Mouse (Mus musculus) right cerebral cortex, postnatal 25 days (tissue): Measurements from ENCODE around the gene Eif4e2.
A peak's percentile ranks its signal among the peaks of the same experiment; 100 is the strongest.

Experiments
- DNase-seq: peaks from one replicate; pipeline ENCODE4 v3.0.0; 2022

Gene Eif4e2

DNA sequence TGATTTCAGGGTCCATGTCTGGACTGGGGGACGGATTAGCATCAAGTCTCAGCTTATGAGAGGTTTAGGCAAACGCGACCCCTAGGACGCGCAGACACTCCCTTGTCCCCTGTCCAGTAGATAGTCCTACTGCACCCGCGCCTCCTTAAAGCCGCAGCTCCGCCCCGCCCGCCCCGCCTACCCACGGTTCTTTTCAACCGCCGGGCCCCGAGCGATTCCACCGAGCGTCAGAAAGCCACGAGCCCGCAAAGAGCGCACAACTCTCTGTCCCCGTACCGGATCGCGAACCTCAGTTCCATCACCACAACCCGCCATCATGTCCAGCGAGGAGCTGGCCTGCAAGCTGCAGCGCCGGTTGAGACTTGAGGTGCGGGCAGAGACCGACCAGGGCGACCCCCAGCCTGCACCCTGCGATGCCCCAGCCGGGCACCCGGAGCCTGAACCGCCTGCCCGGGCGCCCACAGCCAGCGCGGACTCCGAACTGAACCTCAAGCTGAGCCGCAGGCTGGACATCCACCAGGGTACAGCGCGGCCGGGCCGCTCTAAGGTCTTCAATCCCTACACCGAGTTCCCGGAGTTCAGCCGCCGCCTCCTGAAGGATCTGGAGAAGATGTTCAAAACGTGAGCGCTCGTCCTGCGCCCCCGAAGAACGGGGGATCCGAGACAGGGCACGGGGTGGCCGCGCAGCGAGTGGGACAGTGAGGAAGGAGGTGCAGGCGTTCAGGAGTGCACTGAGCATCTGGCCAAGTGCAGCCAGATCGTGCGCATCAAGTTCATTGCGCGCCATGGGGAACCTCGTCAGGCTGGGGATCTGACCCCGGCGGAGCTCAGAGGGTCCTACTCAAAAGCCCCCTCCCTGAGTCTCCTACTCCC lies 50.7 kb downstream of the Eif4e2 start, which contains the start of gene Efhd1:
Gene Efhd1, plus strand, starts transcription at position 230 of the 873 bp plus-strand sequence.
- peak; percentile 15 for DNase-seq

DNA sequence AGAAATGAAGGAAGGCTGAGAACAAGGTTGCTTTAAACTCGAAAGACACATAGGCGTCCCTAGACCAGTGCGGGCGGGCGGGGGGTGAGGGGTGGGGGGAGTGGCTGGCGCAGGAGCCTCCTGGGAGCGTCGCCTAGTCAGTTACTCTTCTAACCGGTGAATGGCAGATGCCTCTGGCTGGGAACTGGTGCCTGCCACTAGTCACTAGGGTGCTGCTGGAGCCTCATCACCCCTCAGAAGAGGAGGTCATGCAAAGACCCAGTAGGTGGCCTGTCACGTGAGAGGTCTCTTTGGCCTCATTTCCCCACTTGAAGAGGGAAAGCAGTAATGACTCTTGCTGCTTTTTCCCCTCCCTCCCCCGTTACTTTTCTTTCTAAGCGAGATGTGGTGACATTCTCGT lies 51.5 kb downstream of the Eif4e2 start:
- DNase-seq: no peak

DNA sequence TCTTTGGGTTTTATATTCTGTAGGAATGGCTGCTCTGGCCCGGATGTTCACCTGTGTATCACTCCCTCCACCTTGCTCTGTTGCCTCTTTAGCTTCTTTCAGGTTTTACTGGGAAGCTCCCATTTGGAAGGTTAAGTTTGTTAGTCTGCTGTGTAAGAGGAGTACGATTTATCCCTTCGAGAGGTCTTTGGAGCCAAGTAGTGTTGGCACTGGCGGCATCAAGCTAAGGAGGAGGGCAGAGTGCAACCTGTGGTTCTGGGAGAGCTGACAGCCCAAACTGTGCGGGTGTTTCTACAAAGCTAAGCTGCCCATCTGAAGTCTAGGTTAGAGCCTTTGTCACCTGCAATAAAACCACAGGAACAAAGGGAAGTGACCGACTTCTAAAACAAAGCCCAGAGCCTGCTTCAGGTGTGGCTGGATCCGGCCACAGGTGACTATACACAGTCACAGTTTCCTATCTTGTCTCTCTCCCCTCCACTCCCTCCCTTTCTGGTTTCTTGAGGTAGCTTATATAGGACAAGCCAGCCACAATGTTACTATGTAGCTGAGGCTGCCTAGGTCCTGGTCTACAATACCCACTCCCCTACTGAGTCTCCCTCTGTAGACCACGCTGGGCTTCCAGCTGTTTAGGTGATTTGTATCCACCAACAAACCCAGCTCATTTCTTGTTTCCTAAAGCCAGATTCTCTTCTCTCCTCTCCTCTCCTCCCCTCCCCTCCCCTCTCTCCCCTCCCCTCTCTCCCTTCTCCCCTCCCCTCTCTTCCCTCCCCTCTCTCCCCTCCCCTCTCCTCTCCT lies 52.8 kb downstream of the Eif4e2 start:
- no peak for DNase-seq

GRCm38 (mm10) chr1:87270204-87270603 lies 56.5 kb downstream of the Eif4e2 start:
- DNase-seq: no peak

- DNase-seq: no peak
Measured at GRCm38 (mm10) chr1:87270641-87271467, 57.1 kb downstream of the Eif4e2 start.

DNA sequence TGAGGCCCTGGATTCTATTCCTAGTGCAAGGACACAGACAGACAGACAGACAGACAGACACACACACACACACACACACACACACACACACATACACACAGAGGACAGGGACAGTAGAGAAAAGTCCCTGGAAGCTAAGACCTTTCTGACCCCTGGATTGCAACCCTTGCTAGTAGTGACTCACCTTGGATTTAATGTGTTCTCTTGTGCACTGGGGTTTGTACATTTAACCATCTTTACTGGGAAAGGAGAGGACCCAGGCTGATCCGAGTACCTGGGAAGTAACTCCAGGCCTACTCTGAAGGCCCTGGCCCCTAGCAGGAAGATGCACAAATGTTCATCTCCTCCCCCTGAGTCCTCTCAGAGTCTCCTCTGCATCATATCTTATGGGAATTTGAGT lies 57.9 kb downstream of the Eif4e2 start:
- DNase-seq: no peak

DNA sequence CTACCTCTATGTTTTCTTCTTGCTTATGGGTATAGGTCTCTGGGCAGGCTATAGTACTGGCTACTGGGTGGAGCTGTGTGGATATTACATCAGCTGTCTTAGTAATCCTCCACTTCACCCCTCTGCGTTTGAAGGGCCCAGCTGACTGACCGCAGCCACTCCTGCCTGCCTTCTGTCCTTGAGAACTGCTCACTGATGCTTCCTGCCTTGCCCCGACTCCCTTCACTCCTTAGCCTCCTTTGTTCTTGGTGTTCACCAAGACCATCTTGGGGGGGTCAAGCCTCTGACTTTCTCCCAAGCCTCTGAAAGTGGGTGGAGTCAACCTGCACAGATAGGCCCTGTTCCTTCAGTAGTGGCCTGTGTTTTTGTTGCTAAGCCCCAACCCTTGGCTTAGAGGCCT lies 58.7 kb downstream of the Eif4e2 start:
- DNase-seq: no peak

DNA sequence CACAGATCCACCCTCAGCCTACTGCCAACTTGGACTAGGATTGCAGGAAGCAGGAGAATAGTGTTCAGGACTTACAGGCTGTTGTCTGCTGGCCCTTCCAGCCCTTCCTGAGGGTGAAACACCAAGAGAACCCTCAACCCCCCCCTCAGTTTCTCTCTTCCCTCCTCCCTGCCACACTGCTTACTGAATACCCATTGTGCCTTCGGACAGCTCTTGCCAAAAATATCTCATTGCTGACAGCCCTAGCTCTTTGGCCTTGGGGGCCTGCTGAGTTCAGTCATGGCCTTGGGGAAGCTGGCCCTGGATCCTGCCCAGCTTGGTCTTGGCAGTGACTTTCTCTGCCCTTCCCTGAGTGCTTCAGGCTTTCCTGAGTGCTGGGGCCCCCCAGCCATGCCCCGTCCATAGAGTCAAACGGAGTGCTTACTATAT lies 59.8 kb downstream of the Eif4e2 start:
- no peak for DNase-seq

- DNase-seq: no peak
Measured at GRCm38 (mm10) chr1:87274134-87274533, 60.4 kb downstream of the Eif4e2 start.

DNA sequence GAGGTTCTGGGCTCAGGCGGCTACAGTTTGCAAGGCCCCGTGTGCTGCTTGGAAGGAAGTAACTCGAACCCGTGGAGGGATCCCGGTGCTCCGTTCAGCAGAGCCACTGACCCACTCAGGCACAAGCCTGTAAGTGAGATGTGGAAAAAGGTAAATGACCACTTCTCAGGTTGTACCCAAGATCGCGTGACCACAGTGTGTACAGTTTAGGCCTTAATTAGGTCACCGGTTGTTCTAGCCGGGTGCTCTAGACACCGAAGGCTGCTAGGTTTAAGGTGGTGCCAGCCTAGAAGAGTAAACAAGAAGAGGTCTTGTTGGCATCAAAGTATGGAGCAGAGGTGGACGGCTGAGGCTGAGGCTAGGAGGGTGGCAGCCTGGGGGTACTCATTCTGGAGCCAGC lies 61.4 kb downstream of the Eif4e2 start:
- DNase-seq: no peak

GRCm38 (mm10) chr1:87276056-87276455 lies 62.3 kb downstream of the Eif4e2 start:
- DNase-seq: no peak

GRCm38 (mm10) chr1:87280281-87280680 lies 66.6 kb downstream of the Eif4e2 start:
- no peak for DNase-seq

- DNase-seq: no peak
Measured at GRCm38 (mm10) chr1:87281599-87282412, 68.1 kb downstream of the Eif4e2 start.

DNA sequence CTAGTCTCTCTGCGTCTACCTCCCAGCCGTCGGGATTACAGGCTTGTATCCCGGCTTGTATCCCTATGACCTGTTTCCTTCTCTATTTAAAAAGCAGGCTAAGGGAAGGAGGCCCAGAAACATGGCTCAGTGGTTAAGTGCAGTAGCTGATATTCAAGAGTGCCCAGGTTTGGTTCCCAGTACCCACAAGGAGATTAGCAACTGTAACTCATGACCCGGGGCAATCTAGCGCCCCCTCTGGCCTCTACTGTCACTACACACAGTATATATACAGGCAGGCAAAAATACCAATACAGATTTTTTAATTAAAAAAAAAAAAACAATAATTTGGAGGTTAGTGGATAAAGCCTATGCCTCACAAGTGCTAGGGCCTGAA lies 68.7 kb downstream of the Eif4e2 start:
- DNase-seq: no peak

GRCm38 (mm10) chr1:87283410-87283960 lies 69.8 kb downstream of the Eif4e2 start:
- no peak for DNase-seq

- DNase-seq: no peak
Measured at GRCm38 (mm10) chr1:87287105-87287504, 73.4 kb downstream of the Eif4e2 start.
